Mouse (Mus musculus) ES-E14 (cell line): ENCODE results near the gene Tmprss13.
A peak's percentile ranks its signal among the peaks of the same experiment; 100 is the strongest.

Source experiments
- CHD2 ChIP-seq: IDR thresholded peaks from 2 replicates; pipeline ENCODE4 v1.6.1; 2014; ENCODE audit warnings: mild to moderate bottlenecking, low read depth, low read length, inconsistent platforms
- HCFC1 ChIP-seq: IDR thresholded peaks from 2 replicates; pipeline ENCODE4 v1.6.1; 2012; ENCODE audit warnings: low read length, inconsistent platforms, borderline replicate concordance; ENCODE audit not compliant: insufficient read depth
- MAFK ChIP-seq: IDR thresholded peaks from 2 replicates; pipeline ENCODE4 v1.6.1; 2014; ENCODE audit warnings: mild to moderate bottlenecking, low read depth, low read length, inconsistent platforms; ENCODE audit not compliant: insufficient read depth
- ZC3H11A ChIP-seq: IDR thresholded peaks from 2 replicates; pipeline ENCODE4 v1.6.1; 2012; ENCODE audit warnings: low read depth, mild to moderate bottlenecking, inconsistent platforms, low read length, borderline replicate concordance
- ZNF384 ChIP-seq: IDR thresholded peaks from 2 replicates; pipeline ENCODE4 v1.6.1; 2012; ENCODE audit warnings: low read depth, low read length, inconsistent platforms

- TF ChIP-seq HCFC1 (no peak), CHD2 (no peak), MAFK (no peak), ZC3H11A (peak; percentile 85), ZNF384 (no peak)
These were observed 26.6 kb downstream of the Tmprss13 start for GRCm38 (mm10) chr9:45345516-45345915.
